Mouse (Mus musculus) midbrain, embryonic 15.5 days (tissue): Measurements from ENCODE around the gene Rpl7l1. TPM values are rescaled to one million over a fixed set of nuclear protein-coding genes. Genes with fewer than 3 reads are reported as not detected.
"Not testable (repeated sequence)": the region's sequence is repeated elsewhere in the genome, so short reads cannot be mapped to it uniquely, and the experiment has no call there.

Experiments
- ATAC-seq: fragments of 200-750 bp; cut with Nextera tagmentation; replicated peaks from 2 replicates; pipeline ENCODE4 v1.8.0; 2017; ENCODE audit warnings: moderate TSS enrichment
- H3K27ac ChIP-seq: fragments of 300-500 bp; sonication (generic); 2 replicates; pipeline ENCODE4 v1.5.1; 2015; ENCODE audit warnings: mild to moderate bottlenecking, inconsistent platforms
- H3K27me3 ChIP-seq: fragments of 300-500 bp; sonication (generic); replicated peaks from 2 replicates; pipeline ENCODE4 v1.6.1; 2015; ENCODE audit warnings: inconsistent platforms
- H3K36me3 ChIP-seq: fragments of 300-500 bp; sonication (generic); replicated peaks from 2 replicates; pipeline ENCODE4 v1.6.1; 2015; ENCODE audit warnings: inconsistent platforms
- H3K4me1 ChIP-seq: fragments of 300-500 bp; sonication (generic); 2 replicates; pipeline ENCODE4 v1.6.1; 2015; ENCODE audit warnings: inconsistent platforms
- H3K4me2 ChIP-seq: fragments of 300-500 bp; sonication (generic); 2 replicates; pipeline ENCODE4 v1.6.1; 2015; ENCODE audit warnings: inconsistent platforms, mild to moderate bottlenecking, moderate library complexity
- H3K4me3 ChIP-seq: fragments of 300-500 bp; sonication (generic); 2 replicates; pipeline ENCODE4 v1.5.1; 2015; ENCODE audit warnings: mild to moderate bottlenecking, inconsistent platforms
- H3K9ac ChIP-seq: fragments of 300-500 bp; sonication (generic); 2 replicates; pipeline ENCODE4 v1.6.1; 2015; ENCODE audit warnings: mild to moderate bottlenecking, inconsistent platforms
- H3K9me3 ChIP-seq: fragments of 300-500 bp; sonication (generic); 2 replicates; pipeline ENCODE4 v1.6.1; 2016; ENCODE audit warnings: inconsistent platforms
- WGBS: fragments of 180-500 bp; shearing (Covaris S2); methylation state at CpG from one replicate; pipeline ENCODE4 v1.1.7; 2015; ENCODE audit warnings: mixed read lengths; 5-methylcytosine and 5-hydroxymethylcytosine counted together
- polyA plus RNA-seq: library from polyadenylated mRNA; unstranded; fragments of >200 nt; fragmentation: Nextera tagmentation; extraction: Ambion mirVana; gene quantifications from 2 replicates; pipeline ENCODE4 v1.2.1, GENCODE M21; 2015

Gene Rpl7l1
- polyA plus RNA-seq, 1 experiment from 2014 or later, result 80.6 TPM

DNA sequence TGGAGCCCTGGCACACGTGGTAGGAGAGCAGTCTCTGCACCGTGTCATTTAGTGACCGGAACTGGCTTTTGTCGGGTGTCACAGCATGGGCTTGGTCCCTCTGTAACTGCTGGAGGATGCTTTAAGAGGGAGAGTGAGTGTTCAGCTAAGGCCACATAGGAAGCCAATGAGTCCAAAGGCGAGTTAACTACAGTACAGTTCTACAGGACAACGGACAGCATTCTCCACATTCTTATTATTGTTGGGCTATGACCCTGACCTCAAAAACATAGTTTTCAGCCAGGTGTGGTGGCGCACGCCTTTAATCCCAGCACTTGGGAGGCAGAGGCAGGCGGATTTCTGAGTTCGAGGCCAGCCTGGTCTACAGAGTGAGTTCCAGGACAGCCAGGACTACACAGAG, 25.9 kb upstream of the Rpl7l1 start:
- no peaks in the 10 kb centered on the region for H3K9me3 ChIP-seq
- H3K9ac ChIP-seq, result no peak overlapping the region
- H3K4me3 ChIP-seq, result no peak overlapping the region
- no peaks in the 10 kb centered on the region for H3K27me3 ChIP-seq
- H3K4me2 ChIP-seq, result no peak overlapping the region
- H3K4me1 ChIP-seq, result no peaks in the 10 kb centered on the region
- no peak overlapping the region for H3K27ac ChIP-seq
- ATAC-seq, result no peak
- peaks cover 58% of the 10 kb centered on the region for H3K36me3 ChIP-seq
- 94% methylated on average over 10 of the region's 10 CpGs for WGBS

DNA sequence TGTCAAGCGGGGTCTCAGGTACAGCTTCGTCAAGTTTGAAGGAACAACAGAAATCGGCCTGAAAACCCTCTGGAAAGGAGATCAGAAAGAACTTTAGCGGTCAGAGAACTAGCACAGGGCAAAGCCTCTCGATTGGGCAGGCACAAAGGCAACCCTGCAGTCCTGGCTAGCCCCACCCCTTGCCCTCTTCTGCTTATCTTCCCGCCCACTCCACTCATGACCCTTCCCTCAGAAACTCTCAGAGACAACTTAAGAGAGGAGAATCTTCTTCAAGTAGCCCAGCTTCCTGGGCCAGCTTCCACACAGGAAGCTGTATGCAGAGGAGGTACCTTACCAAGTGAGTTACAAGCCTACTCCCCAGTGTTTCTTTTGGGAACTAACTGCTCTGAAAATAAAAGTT, 19.3 kb upstream of the Rpl7l1 start:
- Histone ChIP-seq H3K4me2 (no peak overlapping the region), H3K4me3 (no peak overlapping the region), H3K27me3 (no peaks in the 10 kb centered on the region), H3K36me3 (peaks cover 43% of the 10 kb centered on the region), H3K9ac (no peak overlapping the region), H3K4me1 (no peaks in the 10 kb centered on the region), H3K9me3 (no peaks in the 10 kb centered on the region), H3K27ac (no peak overlapping the region)
- no peak for ATAC-seq
- 88% methylated on average over 6 of the region's 6 CpGs for WGBS

DNA sequence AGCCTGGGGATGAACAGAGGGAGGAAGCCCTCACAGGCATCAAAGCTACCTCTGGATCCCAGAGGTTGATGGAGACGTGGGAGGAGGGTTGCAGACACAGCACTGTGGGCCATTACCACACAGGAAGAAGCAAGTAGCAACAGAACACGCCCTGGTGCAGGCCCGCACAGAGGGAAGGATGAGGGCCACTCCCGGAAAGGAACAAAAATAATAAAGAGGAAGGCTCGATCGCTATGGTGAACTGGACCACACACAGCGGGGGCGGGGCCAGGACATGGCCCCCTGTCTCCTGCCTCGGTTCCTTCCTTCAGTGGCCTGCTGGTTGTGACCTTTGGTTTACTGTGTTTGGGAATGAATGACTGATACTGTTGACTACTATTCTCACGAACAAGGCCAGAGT, 17.2 kb upstream of the Rpl7l1 start:
- H3K36me3 ChIP-seq, result peaks cover 35% of the 10 kb centered on the region
- H3K27ac ChIP-seq, result no peak overlapping the region
- H3K27me3 ChIP-seq, result no peaks in the 10 kb centered on the region
- WGBS, result 83% methylated on average over 10 of the region's 10 CpGs
- no peaks in the 10 kb centered on the region for H3K4me1 ChIP-seq
- no peaks in the 10 kb centered on the region for H3K9me3 ChIP-seq
- no peak overlapping the region for H3K4me2 ChIP-seq
- no peak overlapping the region for H3K9ac ChIP-seq
- no peak for ATAC-seq
- no peak overlapping the region for H3K4me3 ChIP-seq

DNA sequence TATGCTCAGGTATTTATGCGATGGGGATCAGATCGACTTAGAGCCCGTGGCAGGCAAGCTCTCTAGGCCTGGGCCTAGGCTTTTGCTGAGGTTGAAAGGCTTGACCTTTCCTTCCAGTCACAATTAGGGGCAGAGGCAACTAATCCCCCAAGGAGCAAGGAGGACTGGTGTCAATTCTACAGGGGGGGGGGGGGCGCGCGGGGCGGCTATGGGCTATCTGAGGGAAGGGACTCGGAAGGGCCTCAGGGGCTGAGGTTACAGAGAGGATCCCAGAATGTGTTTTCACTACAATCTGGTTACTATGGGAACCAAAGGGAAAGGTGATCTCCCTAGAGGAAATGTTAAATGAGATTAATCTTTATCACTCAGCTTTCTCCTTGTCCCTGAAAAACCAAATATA, 14.9 kb upstream of the Rpl7l1 start:
- Histone ChIP-seq H3K4me1 (no peaks in the 10 kb centered on the region), H3K36me3 (peaks cover 32% of the 10 kb centered on the region), H3K9me3 (no peaks in the 10 kb centered on the region), H3K9ac (no peak overlapping the region), H3K27me3 (no peaks in the 10 kb centered on the region), H3K4me3 (no peak overlapping the region), H3K4me2 (no peak overlapping the region), H3K27ac (no peak overlapping the region)
- WGBS, result 18% methylated on average over 8 of the region's 8 CpGs
- no peak for ATAC-seq

DNA sequence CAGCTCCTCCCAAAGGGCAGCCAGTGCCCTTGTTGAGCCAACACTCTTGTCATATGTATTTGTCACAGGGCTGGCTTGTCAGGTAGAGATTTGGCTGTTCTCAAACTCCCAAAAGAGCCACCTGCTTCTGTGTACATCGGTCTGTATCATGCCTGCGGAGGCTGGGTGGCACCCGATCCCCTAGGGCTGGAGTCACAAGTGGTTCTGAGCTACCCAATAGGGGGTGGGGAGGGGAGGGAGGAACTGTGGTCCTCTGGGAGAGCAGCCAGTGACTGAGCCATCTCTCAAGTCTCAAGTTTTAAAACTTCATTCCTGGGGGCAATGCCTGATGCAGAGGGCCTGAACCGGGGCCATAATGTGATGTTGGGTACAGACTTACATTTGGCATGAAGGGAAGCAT, 14.3 kb upstream of the Rpl7l1 start:
- Histone ChIP-seq H3K4me2 (no peak overlapping the region), H3K36me3 (peaks cover 28% of the 10 kb centered on the region), H3K4me3 (no peak overlapping the region), H3K4me1 (no peaks in the 10 kb centered on the region), H3K9ac (no peak overlapping the region), H3K9me3 (no peaks in the 10 kb centered on the region), H3K27ac (no peak overlapping the region), H3K27me3 (no peaks in the 10 kb centered on the region)
- ATAC-seq, result no peak
- WGBS, result 92% methylated on average over 4 of the region's 4 CpGs

DNA sequence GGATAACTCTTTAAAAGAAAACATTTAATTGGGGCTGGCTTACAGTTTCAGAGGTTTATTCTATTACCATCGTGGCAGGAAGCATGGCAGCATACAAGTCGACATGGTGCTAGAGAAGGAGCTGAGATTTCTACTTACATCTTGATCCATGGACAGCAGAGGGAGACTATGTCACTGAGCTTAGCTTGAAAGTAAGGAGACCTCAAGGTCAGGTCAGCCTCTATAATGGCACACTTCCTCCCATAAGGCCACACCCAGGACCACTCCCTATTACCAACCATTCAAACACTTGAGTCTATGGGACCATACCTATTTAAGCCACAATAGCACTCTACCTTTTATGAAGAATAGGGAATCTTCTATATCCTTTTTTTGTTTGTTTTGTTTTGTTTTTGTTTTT, 10.5 kb upstream of the Rpl7l1 start:
- Histone ChIP-seq H3K9ac (no peak overlapping the region), H3K27me3 (no peaks in the 10 kb centered on the region), H3K27ac (no peak overlapping the region), H3K4me3 (no peak overlapping the region), H3K4me2 (no peak overlapping the region), H3K4me1 (no peaks in the 10 kb centered on the region), H3K36me3 (no peaks in the 10 kb centered on the region), H3K9me3 (no peaks in the 10 kb centered on the region)
- ATAC-seq, result no peak
- WGBS, result 95% methylated on average over 2 of the region's 2 CpGs

DNA sequence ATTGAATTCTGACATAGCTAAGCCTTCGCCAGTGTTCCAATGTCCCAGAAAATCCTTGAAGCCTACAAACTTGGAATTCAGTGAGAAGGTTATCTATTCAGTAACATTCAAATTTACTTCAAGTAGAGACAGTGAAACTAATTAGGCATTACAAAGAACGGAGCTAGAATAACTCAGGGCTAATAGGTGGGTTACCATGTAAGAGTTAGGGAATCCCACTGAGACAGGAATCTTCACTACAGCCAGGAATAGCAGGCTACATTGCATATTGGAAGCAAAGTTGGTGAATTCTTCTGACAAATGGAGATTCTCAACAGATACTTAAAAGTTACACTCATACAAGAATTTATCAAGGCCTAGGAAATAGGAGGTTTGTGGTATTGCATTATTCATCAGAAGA, 5.5 kb upstream of the Rpl7l1 start:
- H3K9me3 ChIP-seq, H3K4me1 ChIP-seq, H3K27me3 ChIP-seq, ATAC-seq, H3K4me3 ChIP-seq, H3K36me3 ChIP-seq, H3K27ac ChIP-seq, H3K4me2 ChIP-seq, H3K9ac ChIP-seq: not testable (repeated sequence)
- WGBS, result 60% methylated on average over 2 of the region's 2 CpGs

DNA sequence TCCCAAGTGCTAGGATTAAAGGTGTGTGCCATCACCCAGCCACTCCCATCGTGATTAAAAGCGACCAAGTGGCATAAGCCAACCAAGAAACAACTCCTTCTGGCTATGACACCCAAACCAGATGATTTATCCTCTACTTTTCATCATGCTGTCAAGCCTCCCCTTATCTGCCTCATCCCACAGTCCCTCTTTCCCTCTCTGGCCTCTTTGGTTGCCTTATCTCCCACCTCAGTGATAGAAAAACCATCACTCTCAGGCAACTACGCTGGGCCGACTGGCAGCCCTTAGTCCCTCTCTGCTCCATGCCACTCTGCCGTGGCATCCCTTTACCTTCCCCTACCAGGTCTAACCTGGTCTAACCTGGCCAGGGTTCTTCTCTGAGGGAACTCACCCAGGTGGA, 4.5 kb upstream of the Rpl7l1 start:
- H3K4me1 ChIP-seq, result 0 out of 2 replicates have a peak, but pooled peaks cover 4% of the 10 kb centered on the region
- ATAC-seq, result no peak
- H3K4me3 ChIP-seq, result no peak overlapping the region
- H3K36me3 ChIP-seq, result no peaks in the 10 kb centered on the region
- no peak overlapping the region for H3K27ac ChIP-seq
- no peaks in the 10 kb centered on the region for H3K9me3 ChIP-seq
- H3K9ac ChIP-seq, result no peak overlapping the region
- no peaks in the 10 kb centered on the region for H3K27me3 ChIP-seq
- H3K4me2 ChIP-seq, result no peak overlapping the region
- 92% methylated on average over 5 of the region's 5 CpGs for WGBS

DNA sequence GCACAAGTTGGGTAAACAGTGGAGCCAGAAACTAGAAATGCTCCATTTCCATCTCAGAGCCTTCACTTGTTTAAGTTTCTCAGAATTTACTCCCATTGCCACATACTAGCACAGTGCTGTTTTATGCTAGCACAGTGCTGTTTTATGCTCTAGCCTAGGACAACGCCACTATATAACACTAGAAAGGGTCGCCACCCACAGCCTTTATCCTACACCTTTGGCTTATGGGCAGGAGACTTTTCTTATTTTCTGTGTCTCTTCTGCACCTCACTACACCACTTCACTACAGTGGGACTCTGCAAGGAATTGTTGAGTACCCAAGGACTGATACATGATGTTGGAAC, 722 bp upstream of the Rpl7l1 start:
- Histone ChIP-seq H3K9ac (no peak overlapping the region), H3K4me1 (peaks cover 18% of the 10 kb centered on the region), H3K27me3 (no peaks in the 10 kb centered on the region), H3K27ac (0 out of 2 replicates have a peak overlapping the region, but pooled peaks have one; percentile 90), H3K4me3 (peak overlapping the region; percentile 76), H3K4me2 (peak overlapping the region; percentile 74), H3K9me3 (no peaks in the 10 kb centered on the region), H3K36me3 (peaks cover 22% of the 10 kb centered on the region; the same call in 1 of the 2 replicates)
- no peak; the same call in 1 of the 2 replicates for ATAC-seq
- WGBS, result 77% methylated on average over 2 of the region's 2 CpGs

DNA sequence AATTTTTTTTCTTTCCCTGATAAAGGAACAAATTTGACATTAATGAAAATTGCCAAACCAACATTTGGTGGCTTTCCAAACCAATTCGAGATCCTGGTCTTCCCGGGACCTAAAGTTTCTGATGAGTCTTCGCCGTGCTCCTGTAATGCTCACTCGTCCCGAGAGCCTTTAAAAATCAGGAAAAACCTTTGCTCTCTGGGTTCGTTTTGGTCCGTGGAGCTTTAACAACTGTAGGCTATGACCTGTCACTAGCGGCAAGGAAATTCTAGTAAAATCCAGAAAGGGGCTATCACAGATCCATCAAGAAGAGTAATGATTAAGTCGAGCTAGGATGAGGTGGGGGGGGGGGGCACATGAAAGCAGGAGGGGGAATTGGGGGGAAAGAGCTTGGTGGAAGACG, 596 bp downstream of the Rpl7l1 start:
- Histone ChIP-seq H3K4me2 (peak overlapping the region; percentile 74), H3K4me3 (peak overlapping the region; percentile 76), H3K27me3 (no peaks in the 10 kb centered on the region), H3K27ac (peak overlapping the region; percentile 90), H3K9ac (peak overlapping the region; percentile 70), H3K4me1 (peaks cover 18% of the 10 kb centered on the region), H3K36me3 (peaks cover 33% of the 10 kb centered on the region), H3K9me3 (no peaks in the 10 kb centered on the region)
- WGBS, result 4% methylated on average over 11 of the region's 11 CpGs
- ATAC-seq, result no peak

DNA sequence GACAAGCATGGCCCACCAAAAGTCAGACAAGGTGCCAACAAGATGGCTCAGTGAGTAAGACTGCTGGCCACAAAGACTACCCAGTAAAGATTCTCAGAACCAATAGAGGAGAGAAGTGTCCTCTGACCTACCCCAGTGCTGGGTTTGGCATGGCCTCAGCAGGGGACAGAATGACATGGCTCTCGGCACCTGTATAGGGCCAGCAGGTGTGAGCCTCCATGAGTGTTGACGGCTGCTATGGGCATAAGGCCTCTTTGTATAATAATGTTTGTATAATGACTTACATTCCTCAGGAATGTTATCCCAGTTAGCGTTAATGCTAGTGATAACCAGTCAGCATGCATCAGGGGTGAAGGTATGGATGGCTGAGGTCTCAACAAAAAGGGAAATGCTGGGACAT, 6.4 kb downstream of the Rpl7l1 start:
- Histone ChIP-seq H3K27me3 (no peaks in the 10 kb centered on the region), H3K4me1 (peaks cover 29% of the 10 kb centered on the region), H3K4me3 (no peak overlapping the region), H3K4me2 (no peak overlapping the region), H3K9me3 (no peaks in the 10 kb centered on the region), H3K9ac (no peak overlapping the region), H3K36me3 (peaks cover 57% of the 10 kb centered on the region), H3K27ac (no peak overlapping the region)
- WGBS, result 86% methylated on average over 3 of the region's 3 CpGs
- ATAC-seq, result no peak

DNA sequence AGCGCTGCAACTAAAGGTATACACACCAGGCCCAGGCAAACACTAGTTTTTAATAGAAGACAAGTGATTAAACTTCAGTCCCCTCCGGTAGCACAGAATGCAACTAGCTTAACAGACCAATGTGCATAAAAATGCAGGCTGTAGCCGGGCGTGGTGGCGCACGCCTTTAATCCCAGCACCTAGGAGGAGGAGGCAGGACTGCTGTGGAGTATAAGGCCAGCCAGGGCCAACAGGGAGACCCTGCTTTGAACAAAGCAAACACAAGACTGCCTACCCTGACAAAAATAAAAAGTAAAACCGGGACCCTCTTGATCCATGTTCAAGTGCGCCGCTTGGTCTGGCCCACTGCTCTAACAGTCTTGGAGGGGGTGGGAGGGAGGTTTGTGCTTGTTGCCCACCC, 7.4 kb downstream of the Rpl7l1 start:
- peaks cover 23% of the 10 kb centered on the region for H3K4me1 ChIP-seq
- no peak overlapping the region for H3K27ac ChIP-seq
- no peak overlapping the region for H3K4me3 ChIP-seq
- H3K27me3 ChIP-seq, result no peaks in the 10 kb centered on the region
- H3K9ac ChIP-seq, result no peak overlapping the region
- no peak for ATAC-seq
- peaks cover 52% of the 10 kb centered on the region for H3K36me3 ChIP-seq
- no peak overlapping the region for H3K4me2 ChIP-seq
- no peaks in the 10 kb centered on the region for H3K9me3 ChIP-seq
- WGBS, result 92% methylated on average over 9 of the region's 9 CpGs

DNA sequence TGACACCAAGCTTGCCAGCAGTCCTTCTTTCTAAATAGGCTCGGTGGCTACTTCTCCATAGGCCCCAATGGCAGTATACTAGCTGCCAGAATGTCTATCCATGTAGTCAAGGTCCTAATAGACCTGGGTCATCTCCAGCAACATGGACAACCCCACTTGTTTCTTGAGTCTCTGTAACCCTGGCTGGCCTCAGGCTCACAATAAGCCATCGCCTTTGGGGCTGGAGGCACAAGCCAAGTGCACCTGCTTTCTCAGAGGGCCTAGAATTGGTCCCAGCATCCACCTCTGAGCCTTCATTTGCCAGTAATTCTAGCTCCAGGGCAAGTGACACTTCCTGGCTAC, 8.4 kb downstream of the Rpl7l1 start:
- H3K27me3 ChIP-seq, result no peaks in the 10 kb centered on the region
- H3K9me3 ChIP-seq, result no peaks in the 10 kb centered on the region
- H3K4me2 ChIP-seq, result peak overlapping the region; percentile 97; the same call in 1 of the 2 replicates
- H3K4me3 ChIP-seq, result no peak overlapping the region
- peaks cover 23% of the 10 kb centered on the region for H3K4me1 ChIP-seq
- H3K36me3 ChIP-seq, result peaks cover 44% of the 10 kb centered on the region
- no peak overlapping the region for H3K9ac ChIP-seq
- 42% methylated on average over 2 of the region's 2 CpGs for WGBS
- ATAC-seq, result no peak
- no peak overlapping the region for H3K27ac ChIP-seq
